10 mouse cellular contexts compared by ENCODE assay signal in the genomic region with DNA sequence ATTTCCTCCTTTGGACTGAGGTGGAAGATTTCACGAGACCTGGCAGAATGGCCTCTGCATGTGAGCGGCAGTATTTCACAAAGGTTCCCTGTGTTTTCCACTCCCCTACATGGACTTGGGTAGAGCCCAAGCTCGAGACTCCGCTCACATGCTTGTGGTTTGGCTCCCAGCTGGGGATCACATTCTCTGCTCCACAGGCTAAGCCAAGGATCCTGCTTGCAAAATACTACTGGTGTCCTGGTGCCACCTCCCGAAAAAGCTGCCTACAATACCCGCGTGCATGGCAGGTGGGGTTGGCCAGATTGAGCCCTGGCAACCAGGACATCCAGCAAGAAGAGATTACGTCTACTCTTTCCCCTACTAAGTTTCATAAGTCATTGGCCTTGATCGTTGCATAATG. TPM values are rescaled to one million over a fixed set of nuclear protein-coding genes. Genes with fewer than 3 reads are reported as not detected.
DNase-seq lines count a peak whose midpoint lies in the region; ATAC-seq lines count a peak whose summit lies in the region.
"Had no signal": no experiment of that assay in that cellular context is flagged by ENCODE, and none has a peak within 500 bp of the region (broad histone marks: within the 10 kb centered on the region; RNA-seq: fewer than 3 reads in every experiment).

No protein-coding gene starts in this region.

- no peak for ATAC-seq in forebrain, embryonic 14.5 days

- no peaks in the 10 kb centered on the region for H3K9me3 ChIP-seq in forebrain, embryonic 14.5 days (replicated peaks; ENCODE audit: control insufficient read depth, low read length)
- no peaks in the 10 kb centered on the region for H3K9me3 ChIP-seq in midbrain, embryonic 10.5 days (replicated peaks)

- H3K9ac ChIP-seq in forebrain, embryonic 14.5 days (ENCODE audit: low read length), result no peak overlapping the region

- peak; percentile 65 for DNase-seq in ovary, adult 18-20 months (ENCODE audit: low spot score)
- DNase-seq in ovary, postnatal 10 days (ENCODE audit: low spot score), result no peak
- DNase-seq in cerebellum, adult 9-11 months, result peak; percentile 51
- DNase-seq in heart, postnatal 10 days, result peak; percentile 83 to 87
- no peak for DNase-seq in embryo, embryonic 9.5 days (ENCODE audit: extremely low spot score)
- DNase-seq in forebrain, embryonic 14.5 days (ENCODE audit: low spot score), result no peak
- no peak for DNase-seq in left cerebral cortex, postnatal 14 days (ENCODE audit: low spot score in 2 of 2)
- no peak for DNase-seq in midbrain, embryonic 10.5 days (ENCODE audit: low spot score)
- DNase-seq: retina, postnatal 1 day; thymus, adult 2 months had no signal

- intact Hi-C loops in heart, postnatal 10 days (cut with DNase I), result loop anchor here (1.0 to 10.0 kb wide), 2 partner anchors 304 to 469 kb away; no protein-coding TSS in a partner anchor
- intact Hi-C loops in left cerebral cortex, postnatal 14 days (cut with DNase I), result no loop called here

- no peaks in the 10 kb centered on the region for H3K27me3 ChIP-seq in forebrain, embryonic 14.5 days (replicated peaks; ENCODE audit: control insufficient read depth, insufficient read depth, low read length)
- H3K27me3 ChIP-seq in midbrain, embryonic 10.5 days (ENCODE audit: low read depth, poor library complexity, severe bottlenecking), result no peaks in the 10 kb centered on the region

- H3K4me3 ChIP-seq in forebrain, embryonic 14.5 days (ENCODE audit: low read depth, low read length), result no peak overlapping the region
- no peak overlapping the region for H3K4me3 ChIP-seq in midbrain, embryonic 10.5 days

- no peak overlapping the region for H3K4me2 ChIP-seq in forebrain, embryonic 14.5 days (ENCODE audit: low read length)

- H3K27ac ChIP-seq in forebrain, embryonic 14.5 days (ENCODE audit: low read depth, low read length), result no peak overlapping the region
- H3K27ac ChIP-seq in midbrain, embryonic 10.5 days (replicated peaks), result no peak overlapping the region

- 92% methylated on average over 9 of the region's 9 CpGs for WGBS in forebrain, embryonic 14.5 days
- WGBS in midbrain, embryonic 10.5 days, result 89% methylated on average over 9 of the region's 9 CpGs

- no peaks in the 10 kb centered on the region for H3K36me3 ChIP-seq in forebrain, embryonic 14.5 days (ENCODE audit: control insufficient read depth, insufficient read depth, low read length)
- no peaks in the 10 kb centered on the region for H3K36me3 ChIP-seq in midbrain, embryonic 10.5 days

- H3K4me1 ChIP-seq in forebrain, embryonic 14.5 days (ENCODE audit: control insufficient read depth, insufficient read depth, low read length), result no peaks in the 10 kb centered on the region
- 0 out of 2 replicates have a peak, but pooled peaks cover 3% of the 10 kb centered on the region for H3K4me1 ChIP-seq in midbrain, embryonic 10.5 days

RNA-seq across cellular contexts. Expression of gene Ppargc1a, which starts 28.1 kb away (rescaled TPM):
- total RNA-seq in heart, postnatal 10 days (2021), result 100 to 1,000 TPM; 113 to 220 TPM
- 5.4 and 7.2 TPM in 2 replicates for polyA plus RNA-seq in forebrain, embryonic 14.5 days (2014; fragmentation: Nextera tagmentation; extraction: Ambion mirVana)
- 10 to 100 TPM; 45.7 to 48.2 TPM for total RNA-seq in left cerebral cortex, postnatal 14 days (2021)
- 1.5 and 1.9 TPM in 2 replicates for polyA plus RNA-seq in midbrain, embryonic 10.5 days (2016; fragmentation: Nextera tagmentation; extraction: Ambion mirVana)

Comparison
In these comparisons a context has a peak if more than half of its experiments do, and no peak if none do; other contexts are left out.
1. DNase-seq: peak in ovary, adult 18-20 months (single experiment), cerebellum, adult 9-11 months (single experiment) and heart, postnatal 10 days (2 of 2); none in ovary, postnatal 10 days (single experiment), embryo, embryonic 9.5 days (single experiment), forebrain, embryonic 14.5 days (single experiment), left cerebral cortex, postnatal 14 days (0 of 2) and midbrain, embryonic 10.5 days (single experiment).